Mouse (Mus musculus) neural tube, embryonic 12.5 days (tissue): ENCODE measurements around the gene Pld1. TPM values are rescaled to one million over a fixed set of nuclear protein-coding genes. Genes with fewer than 3 reads are reported as not detected.

Experiments used
- polyA plus RNA-seq: library from polyadenylated mRNA; unstranded; fragments of >200 nt; fragmentation: Nextera tagmentation; extraction: Ambion mirVana; gene quantifications from 2 replicates; pipeline ENCODE4 v1.2.1, GENCODE M21; 2016

Pld1 gene
- polyA plus RNA-seq, 1 experiment from 2014 or later: 4.2 TPM

Other genes with a start within 250 kb of the Pld1 start
- gene Fndc3b, start 227.4 kb upstream of the Pld1 start, polyA plus RNA-seq: 14.4 and 16.0 TPM in 2 replicates
- not detected in 2 replicates for gene Tmem212, start 42.3 kb upstream of the Pld1 start, polyA plus RNA-seq